Mouse (Mus musculus): ENCODE measurements at regions not wholly inside any gene's neighbourhood (a gene's known extent, or its start where the extent isn't known, plus 50 kb on each side); places are given as distances from the start of the nearest gene placed in this dataset.

DNA sequence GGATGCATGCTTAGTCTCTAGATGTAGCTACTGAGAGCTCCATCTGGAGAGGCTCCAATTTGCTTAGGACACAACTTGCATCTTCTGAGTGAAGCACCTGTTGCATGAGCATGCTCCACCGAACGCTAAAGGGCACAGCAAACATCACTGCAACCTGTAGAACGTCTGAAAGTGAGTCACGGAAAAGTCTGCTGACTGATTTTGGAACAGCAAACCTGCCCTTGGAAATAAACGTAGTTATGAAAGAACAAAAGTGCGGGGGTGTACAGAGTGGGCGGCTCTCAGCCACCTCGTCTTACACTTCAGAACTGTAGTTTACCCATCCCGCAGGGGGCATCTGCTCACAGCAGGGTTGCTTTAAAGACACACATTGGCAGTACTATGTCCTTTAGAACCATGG, 97.0 kb upstream of the Rxylt1 start:
- no peak for DNase-seq (ENCODE audit: low spot score)

DNA sequence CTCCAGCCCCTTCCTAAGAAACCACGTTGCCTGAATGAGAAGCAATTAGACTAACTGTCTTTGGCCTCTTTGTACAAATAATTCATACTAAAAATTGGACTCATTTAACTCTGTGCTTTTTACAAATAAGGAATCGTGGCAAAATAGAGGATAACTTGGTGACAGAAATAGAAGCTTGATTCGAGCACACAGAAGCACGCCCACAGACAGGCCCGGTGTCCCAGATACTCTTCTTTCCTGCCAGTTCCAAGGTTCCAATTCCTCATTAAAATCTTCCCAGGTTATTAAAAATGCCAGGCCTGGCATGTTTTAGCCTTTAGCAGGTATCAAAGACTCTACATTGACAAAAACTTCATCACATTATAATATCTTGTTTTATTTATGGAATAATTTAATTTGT, 96.2 kb upstream of the Rxylt1 start:
- DNase-seq (ENCODE audit: low spot score) = no peak

DNA sequence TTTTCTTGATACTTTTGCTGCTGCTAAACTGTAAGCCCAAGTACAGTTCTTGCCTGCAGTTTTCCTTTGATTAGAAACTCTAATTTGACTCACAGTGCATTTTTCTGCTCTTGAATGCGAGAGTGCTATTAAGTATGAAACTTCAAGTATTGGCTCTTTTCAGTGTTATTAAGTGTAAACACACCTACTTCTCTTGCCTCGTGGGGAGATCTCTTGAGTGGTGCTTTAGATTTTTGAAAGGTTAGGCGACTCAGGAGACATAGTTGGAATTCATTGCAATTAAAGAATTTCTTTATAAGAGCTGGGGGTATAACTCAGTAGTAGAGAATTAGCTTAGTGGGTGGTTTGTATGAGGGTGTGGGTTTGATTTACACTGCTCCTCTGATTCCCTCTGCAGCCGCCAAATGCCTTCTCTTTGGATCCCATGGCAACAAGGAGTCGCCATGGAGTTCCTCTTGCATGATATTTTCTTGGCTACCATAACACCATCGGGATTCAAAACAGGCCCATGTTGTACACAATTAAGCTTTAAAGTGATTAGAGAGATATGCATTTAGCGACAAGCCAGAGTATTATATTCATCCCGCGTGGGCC, 88.1 kb upstream of the Rxylt1 start:
- DNase-seq (ENCODE audit: low spot score) = no peak

DNA sequence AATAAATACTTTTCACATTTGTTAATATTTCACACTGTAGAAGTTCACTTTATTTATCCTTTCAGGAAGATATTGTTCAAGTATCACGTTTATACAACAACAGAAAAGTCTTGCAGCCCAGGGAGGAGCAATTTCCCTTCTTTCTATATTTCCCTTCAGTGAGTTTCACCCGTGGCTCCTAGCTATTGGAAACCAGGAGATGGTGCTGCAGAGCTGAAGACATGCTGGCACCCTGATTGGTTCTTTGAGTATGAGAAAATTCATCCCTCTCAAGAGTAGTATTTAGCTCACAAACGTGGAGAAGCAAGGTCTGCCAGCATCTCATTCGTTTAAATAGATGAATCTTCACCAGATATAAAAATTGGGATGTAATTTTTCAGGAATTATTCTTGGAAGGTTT, 85.9 kb upstream of the Rxylt1 start:
- DNase-seq (ENCODE audit: low spot score) = no peak

DNA sequence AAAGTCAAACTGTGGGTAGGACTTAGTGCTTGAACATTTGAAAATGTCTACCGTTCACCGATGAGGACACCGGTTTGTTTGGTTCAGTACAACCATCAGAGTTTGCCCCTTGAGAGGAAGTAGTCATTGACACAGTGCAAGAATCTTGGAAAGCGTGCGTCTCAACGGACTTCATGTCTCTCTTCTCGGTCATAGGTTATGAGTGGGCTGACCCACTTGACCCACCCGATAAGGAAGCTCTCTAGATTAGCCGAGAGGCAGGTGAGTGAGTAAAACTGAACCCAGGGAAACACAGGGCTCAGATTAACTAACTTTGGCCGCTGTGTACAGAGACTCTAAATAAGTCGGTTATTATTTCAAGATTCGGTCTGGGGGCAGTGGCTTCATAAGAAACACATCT, 51.9 kb upstream of the Rxylt1 start:
- no peak for DNase-seq (ENCODE audit: low spot score)

DNA sequence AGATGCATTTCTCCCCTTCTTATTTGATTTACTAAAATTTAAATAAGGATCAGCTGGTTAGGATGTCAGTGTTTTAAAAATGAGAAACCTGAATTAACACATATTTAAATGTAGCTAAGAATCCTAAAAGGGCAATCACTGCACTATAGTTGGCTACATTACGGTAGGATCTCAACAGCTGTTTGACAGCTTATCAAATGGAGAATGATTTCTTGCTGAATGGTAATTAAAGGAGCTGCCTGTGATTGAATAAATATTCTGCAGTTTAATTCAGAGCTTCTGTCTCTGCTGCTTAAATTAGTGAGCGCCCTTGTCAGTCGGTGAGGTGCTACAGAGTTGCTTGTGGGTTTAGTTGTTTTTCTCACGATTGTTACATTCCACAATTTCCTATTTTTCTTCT, 51.4 kb upstream of the Rxylt1 start:
- DNase-seq (ENCODE audit: low spot score) = no peak

All from T-cell, adult 2 months (primary cell).